Mouse (Mus musculus) limb, embryonic 11.5 days (tissue): ENCODE data around the gene Rcor1. TPM values are rescaled to one million over a fixed set of nuclear protein-coding genes. Genes with fewer than 3 reads are reported as not detected.

Experiments used
- ATAC-seq: fragments of 200-750 bp; cut with Nextera tagmentation; 2 replicates; pipeline ENCODE4 v1.8.0; 2017; ENCODE audit warnings: low read depth; ENCODE audit not compliant: insufficient number of reproducible peaks, low FRiP score, low TSS enrichment
- DNase-seq: peaks from one replicate; pipeline ENCODE4 v3.0.0-alpha.2; 2015; ENCODE audit warnings: low spot score
- H3K27ac ChIP-seq: fragments of 300-500 bp; sonication (generic); replicated peaks from 2 replicates; pipeline ENCODE4 v1.5.1; 2014; ENCODE audit warnings: low read depth, mild to moderate bottlenecking, low read length
- H3K27me3 ChIP-seq: fragments of 300-500 bp; sonication (generic); 2 replicates; pipeline ENCODE4 v1.6.1; 2014; ENCODE audit warnings: mild to moderate bottlenecking, low read length, mixed read lengths; ENCODE audit not compliant: control insufficient read depth, insufficient read depth
- H3K36me3 ChIP-seq: fragments of 300-500 bp; sonication (generic); 2 replicates; pipeline ENCODE4 v1.6.1; 2014; ENCODE audit warnings: mild to moderate bottlenecking, low read length, moderate library complexity, mixed read lengths; ENCODE audit not compliant: control insufficient read depth, insufficient read depth
- H3K4me1 ChIP-seq: fragments of 300-500 bp; sonication (generic); 2 replicates; pipeline ENCODE4 v1.6.1; 2014; ENCODE audit warnings: low read length, mixed read lengths; ENCODE audit not compliant: control insufficient read depth, insufficient read depth
- H3K4me2 ChIP-seq: fragments of 300-500 bp; sonication (generic); 2 replicates; pipeline ENCODE4 v1.6.1; 2014; ENCODE audit warnings: low read depth, mild to moderate bottlenecking, moderate library complexity; ENCODE audit not compliant: severe bottlenecking
- H3K4me3 ChIP-seq: fragments of 300-500 bp; sonication (generic); 2 replicates; pipeline ENCODE4 v1.5.1; 2014; ENCODE audit warnings: low read depth, low read length
- H3K9ac ChIP-seq: fragments of 300-500 bp; sonication (generic); 2 replicates; pipeline ENCODE4 v1.6.1; 2014; ENCODE audit warnings: mild to moderate bottlenecking, low read length
- H3K9me3 ChIP-seq: fragments of 300-500 bp; sonication (generic); 2 replicates; pipeline ENCODE4 v1.6.1; 2016; ENCODE audit warnings: low read length; ENCODE audit not compliant: control insufficient read depth
- WGBS: fragments of 180-500 bp; shearing (Covaris S2); extraction: QIAGEN DNeasy Blood & Tissue Kit; methylation state at CpG from one replicate; pipeline ENCODE4 v1.1.7; 2014; 5-methylcytosine and 5-hydroxymethylcytosine counted together
- polyA plus RNA-seq: library from polyadenylated mRNA; unstranded; fragments of >200 nt; fragmentation: Nextera tagmentation; extraction: Ambion mirVana; gene quantifications from 2 replicates; pipeline ENCODE4 v1.2.1, GENCODE M21; 2014

Rcor1 gene
- polyA plus RNA-seq, 1 experiment from 2014 or later = 15.1 TPM

- Histone ChIP-seq H3K9me3 (no peaks in the 10 kb centered on the region), H3K27ac (no peak overlapping the region), H3K9ac (no peak overlapping the region), H3K27me3 (no peaks in the 10 kb centered on the region), H3K4me2 (peak overlapping the region; percentile 31; the same call in 1 of the 2 replicates), H3K4me1 (peaks cover 13% of the 10 kb centered on the region), H3K36me3 (no peaks in the 10 kb centered on the region), H3K4me3 (no peak overlapping the region)
- no peak for ATAC-seq
- DNase-seq = no peak
- 43% methylated on average over 7 of the region's 7 CpGs for WGBS
Observed at GRCm38 (mm10) chr12:111161943-111162311, 122.8 kb downstream of the Rcor1 start.

- Histone ChIP-seq H3K27ac (no peak overlapping the region), H3K9ac (peak overlapping the region; percentile 50), H3K4me2 (peak overlapping the region; percentile 31), H3K4me1 (peaks cover 13% of the 10 kb centered on the region), H3K27me3 (no peaks in the 10 kb centered on the region), H3K36me3 (no peaks in the 10 kb centered on the region), H3K4me3 (no peak overlapping the region), H3K9me3 (no peaks in the 10 kb centered on the region)
- 16% methylated on average over 16 of the region's 16 CpGs for WGBS
- no peak; the same call in 1 of the 2 replicates for ATAC-seq
- peak; percentile 64 for DNase-seq
Observed at GRCm38 (mm10) chr12:111162312-111163061, 123.3 kb downstream of the Rcor1 start.

GRCm38 (mm10) chr12:111164310-111164751 is 125.2 kb downstream of the Rcor1 start:
- Histone ChIP-seq H3K4me2 (peak overlapping the region; percentile 50), H3K27ac (peak overlapping the region; percentile 47), H3K9me3 (no peaks in the 10 kb centered on the region), H3K4me1 (peaks cover 22% of the 10 kb centered on the region), H3K4me3 (peak overlapping the region; percentile 30), H3K9ac (peak overlapping the region; percentile 66), H3K27me3 (no peaks in the 10 kb centered on the region), H3K36me3 (no peaks in the 10 kb centered on the region)
- ATAC-seq (peak; percentile 79; the same call in 1 of the 2 replicates), DNase-seq (peak; percentile 89)
- 7% methylated on average over 13 of the region's 13 CpGs for WGBS

GRCm38 (mm10) chr12:111165146-111165812 is 126.1 kb downstream of the Rcor1 start:
- H3K4me1 ChIP-seq = peaks cover 22% of the 10 kb centered on the region
- ATAC-seq (no peak), DNase-seq (peak; percentile 59)
- peak overlapping the region; percentile 90 for H3K4me3 ChIP-seq
- H3K9me3 ChIP-seq = no peaks in the 10 kb centered on the region
- H3K36me3 ChIP-seq = no peaks in the 10 kb centered on the region
- peak overlapping the region; percentile 80; the same call in 1 of the 2 replicates for H3K27ac ChIP-seq
- H3K9ac ChIP-seq = no peak overlapping the region
- 68% methylated on average over 10 of the region's 10 CpGs for WGBS
- H3K4me2 ChIP-seq = peak overlapping the region; percentile 76; the same call in 1 of the 2 replicates
- no peaks in the 10 kb centered on the region for H3K27me3 ChIP-seq

Other genes with a start within 250 kb of the Rcor1 start
- 5.9 and 7.1 TPM in 2 replicates for gene Mok, start 198.4 kb upstream of the Rcor1 start, polyA plus RNA-seq
- gene Zfp839, start 189.1 kb upstream of the Rcor1 start, polyA plus RNA-seq = 4.3 and 4.8 TPM in 2 replicates
- gene Cinp, start 150.2 kb upstream of the Rcor1 start, polyA plus RNA-seq = 83.2 and 84.8 TPM in 2 replicates
- gene Tecpr2, start 150.1 kb upstream of the Rcor1 start, polyA plus RNA-seq = 4.2 and 4.9 TPM in 2 replicates
- 12.5 and 14.5 TPM in 2 replicates for gene Ankrd9, start 60.3 kb upstream of the Rcor1 start, polyA plus RNA-seq
- 9.8 and 10.8 TPM in 2 replicates for gene Traf3, start 127.0 kb downstream of the Rcor1 start, polyA plus RNA-seq
- not detected in 2 replicates for gene 4930595D18Rik, start 145.1 kb downstream of the Rcor1 start, polyA plus RNA-seq
- gene Amn, start 231.7 kb downstream of the Rcor1 start, polyA plus RNA-seq = 0.28 and 0.29 TPM in 2 replicates